In genomic region chr7:100137038-100137437, GRCm38 (mm10) we compare ENCODE assay signal across 15 mouse cellular contexts. TPM values are rescaled to one million over a fixed set of nuclear protein-coding genes. Genes with fewer than 3 reads are reported as not detected.
DNase-seq lines count a peak whose midpoint lies in the region; ATAC-seq and TF ChIP-seq lines count a peak whose summit lies in the region.
"Had no signal": no experiment of that assay in that cellular context is flagged by ENCODE, and none has a peak within 500 bp of the region (broad histone marks: within the 10 kb centered on the region; RNA-seq: fewer than 3 reads in every experiment).

No protein-coding gene starts in this region.

- no peak for ATAC-seq in embryonic facial prominence, embryonic 14.5 days (ENCODE audit: low read depth)
- ATAC-seq in lung, embryonic 16.5 days (ENCODE audit: low read depth): peak; percentile 51; the same call in 1 of the 2 replicates
- ATAC-seq: forebrain, postnatal 0 days had no signal

- no peak overlapping the region for H3K4me3 ChIP-seq in embryonic facial prominence, embryonic 14.5 days (ENCODE audit: low read depth, low read length)
- no peak overlapping the region for H3K4me3 ChIP-seq in embryonic facial prominence, embryonic 10.5 days
- no peak overlapping the region for H3K4me3 ChIP-seq in lung, embryonic 16.5 days (ENCODE audit: low read length)
- no peak overlapping the region for H3K4me3 ChIP-seq in lung, adult 2 months (replicated peaks; ENCODE audit: extremely low read depth, low read depth, low read length)
- no peak overlapping the region for H3K4me3 ChIP-seq in kidney, adult 2 months (ENCODE audit: insufficient read depth, low read depth, low read length)
- H3K4me3 ChIP-seq: liver, embryonic 15.5 days; midbrain, embryonic 12.5 days; myocyte had no signal

- H3K4me2 ChIP-seq in embryonic facial prominence, embryonic 14.5 days (ENCODE audit: low read depth, low read length): no peak overlapping the region
- H3K4me2 ChIP-seq in lung, embryonic 16.5 days (ENCODE audit: low read depth, low read length): no peak overlapping the region
- H3K4me2 ChIP-seq: liver, embryonic 15.5 days; midbrain, embryonic 12.5 days had no signal

- no peak for TF ChIP-seq POLR2A in lung, adult 2 months (IDR thresholded peaks at IDR 0.05; ENCODE audit: borderline replicate concordance, extremely low read depth, low read depth, low read length)
- TF ChIP-seq POLR2A in kidney, adult 2 months (IDR thresholded peaks at IDR 0.05; ENCODE audit: low read depth, low read length): no peak

- H3K9me3 ChIP-seq in embryonic facial prominence, embryonic 14.5 days (ENCODE audit: control insufficient read depth, low read length): 0 out of 2 replicates have a peak, but pooled peaks cover under 1% of the 10 kb centered on the region
- H3K9me3 ChIP-seq in embryonic facial prominence, embryonic 10.5 days: no peaks in the 10 kb centered on the region
- no peaks in the 10 kb centered on the region for H3K9me3 ChIP-seq in lung, embryonic 16.5 days (ENCODE audit: control insufficient read depth, low read length)
- H3K9me3 ChIP-seq: liver, embryonic 15.5 days; midbrain, embryonic 12.5 days had no signal

- H3K27ac ChIP-seq in embryonic facial prominence, embryonic 14.5 days (replicated peaks; ENCODE audit: low read depth, low read length): no peak overlapping the region
- H3K27ac ChIP-seq in embryonic facial prominence, embryonic 10.5 days (replicated peaks): no peak overlapping the region
- H3K27ac ChIP-seq in lung, embryonic 16.5 days (ENCODE audit: low read length): no peak overlapping the region
- H3K27ac ChIP-seq in kidney, adult 2 months (ENCODE audit: insufficient read depth, low read depth, low read length): no peak overlapping the region
- H3K27ac ChIP-seq: liver, embryonic 15.5 days; midbrain, embryonic 12.5 days had no signal

- no peaks in the 10 kb centered on the region for H3K36me3 ChIP-seq in embryonic facial prominence, embryonic 14.5 days (ENCODE audit: control insufficient read depth, insufficient read depth, low read length)
- no peaks in the 10 kb centered on the region for H3K36me3 ChIP-seq in embryonic facial prominence, embryonic 10.5 days (replicated peaks)
- no peaks in the 10 kb centered on the region for H3K36me3 ChIP-seq in lung, embryonic 16.5 days (ENCODE audit: control insufficient read depth, insufficient read depth, low read length)
- H3K36me3 ChIP-seq in kidney, adult 2 months (ENCODE audit: control insufficient read depth, insufficient read depth, low read length): no peaks in the 10 kb centered on the region
- H3K36me3 ChIP-seq: liver, embryonic 15.5 days; midbrain, embryonic 12.5 days had no signal

- peak; percentile 11 for DNase-seq in embryonic facial prominence, embryonic 14.5 days (ENCODE audit: low spot score)
- DNase-seq in embryonic facial prominence, embryonic 10.5 days (ENCODE audit: low spot score): no peak
- no peak for DNase-seq in lung, adult 2 months
- DNase-seq in kidney, adult 2 months: peak; percentile 81
- peak; percentile 22 for DNase-seq in lung, postnatal 36 days
- no peak for DNase-seq in right cerebral cortex, adult 2 months (ENCODE audit: low spot score in 2 of 2)
- DNase-seq in embryo, embryonic 11 days: no peak
- DNase-seq: cerebellum, adult 18-20 months; forebrain, postnatal 0 days; gastrocnemius, postnatal 14 days; layer of hippocampus, adult 9-11 months had no signal

- 79% methylated on average over 9 of the region's 9 CpGs for WGBS in embryonic facial prominence, embryonic 14.5 days
- 79% methylated on average over 9 of the region's 9 CpGs for WGBS in embryonic facial prominence, embryonic 10.5 days
- WGBS in lung, embryonic 16.5 days: 49% methylated on average over 9 of the region's 9 CpGs
- WGBS in lung, adult 2 months: 40% methylated on average over 9 of the region's 9 CpGs
- 69% methylated on average over 9 of the region's 9 CpGs for WGBS in kidney, adult 2 months

- H3K4me1 ChIP-seq in embryonic facial prominence, embryonic 14.5 days (ENCODE audit: control insufficient read depth, insufficient read depth, low read length): no peaks in the 10 kb centered on the region
- 0 out of 2 replicates have a peak, but pooled peaks cover 3% of the 10 kb centered on the region for H3K4me1 ChIP-seq in embryonic facial prominence, embryonic 10.5 days
- no peaks in the 10 kb centered on the region for H3K4me1 ChIP-seq in lung, embryonic 16.5 days (replicated peaks; ENCODE audit: control insufficient read depth, insufficient read depth, low read length)
- H3K4me1 ChIP-seq in lung, adult 2 months (ENCODE audit: control insufficient read depth, insufficient read depth, low read length): no peaks in the 10 kb centered on the region
- H3K4me1 ChIP-seq in kidney, adult 2 months (ENCODE audit: control insufficient read depth, insufficient read depth, low read length): no peaks in the 10 kb centered on the region
- H3K4me1 ChIP-seq: liver, embryonic 15.5 days; midbrain, embryonic 12.5 days had no signal

- H3K27me3 ChIP-seq in embryonic facial prominence, embryonic 14.5 days (replicated peaks; ENCODE audit: control insufficient read depth, insufficient read depth, low read length): no peaks in the 10 kb centered on the region
- no peaks in the 10 kb centered on the region for H3K27me3 ChIP-seq in embryonic facial prominence, embryonic 10.5 days (replicated peaks; ENCODE audit: low read depth, poor library complexity, severe bottlenecking)
- no peaks in the 10 kb centered on the region for H3K27me3 ChIP-seq in lung, embryonic 16.5 days (ENCODE audit: control insufficient read depth, insufficient read depth, low read depth, low read length)
- H3K27me3 ChIP-seq in kidney, adult 2 months (replicated peaks; ENCODE audit: control insufficient read depth, insufficient read depth, low read length): no peaks in the 10 kb centered on the region
- H3K27me3 ChIP-seq: midbrain, embryonic 12.5 days had no signal

- no peak for TF ChIP-seq CTCF in lung, adult 2 months (IDR thresholded peaks at IDR 0.05; ENCODE audit: insufficient read depth, low read length)
- no peak for TF ChIP-seq CTCF in kidney, adult 2 months (conservative IDR thresholded peaks at IDR 0.05; ENCODE audit: insufficient read depth, insufficient read length, low read depth, low read length)

- no peak overlapping the region for H3K9ac ChIP-seq in embryonic facial prominence, embryonic 14.5 days (ENCODE audit: low read depth, low read length)
- H3K9ac ChIP-seq in lung, embryonic 16.5 days (ENCODE audit: low read length): no peak overlapping the region
- H3K9ac ChIP-seq: forebrain, postnatal 0 days; liver, embryonic 15.5 days; midbrain, embryonic 12.5 days had no signal

RNA-seq across cellular contexts. Expression of gene Pold3, which starts 15.7 kb away (rescaled TPM):
- polyA plus RNA-seq in embryonic facial prominence, embryonic 14.5 days (2014; fragmentation: Nextera tagmentation; extraction: Ambion mirVana): 46.1 and 50.6 TPM in 2 replicates
- polyA plus RNA-seq in embryonic facial prominence, embryonic 10.5 days (2016; fragmentation: Nextera tagmentation; extraction: Ambion mirVana): 103 and 106 TPM in 2 replicates
- polyA plus RNA-seq in lung, embryonic 16.5 days (2015; fragmentation: Nextera tagmentation; extraction: Ambion mirVana): 57.0 and 58.7 TPM in 2 replicates
- 4.7 and 6.8 TPM in 2 replicates for polyA plus RNA-seq in lung, adult 2 months (2012; rRNA removed)
- 8.1 and 9.6 TPM in 2 replicates for polyA plus RNA-seq in kidney, adult 2 months (2012; rRNA removed)

RNA-seq across cellular contexts. Expression of gene Lipt2, which starts 22.0 kb away (rescaled TPM):
- 21.0 and 27.1 TPM in 2 replicates for polyA plus RNA-seq in embryonic facial prominence, embryonic 14.5 days (2014; fragmentation: Nextera tagmentation; extraction: Ambion mirVana)
- polyA plus RNA-seq in embryonic facial prominence, embryonic 10.5 days (2016; fragmentation: Nextera tagmentation; extraction: Ambion mirVana): 27.0 and 28.3 TPM in 2 replicates
- polyA plus RNA-seq in lung, embryonic 16.5 days (2015; fragmentation: Nextera tagmentation; extraction: Ambion mirVana): 12.8 and 13.8 TPM in 2 replicates
- polyA plus RNA-seq in lung, adult 2 months (2012; rRNA removed): 4.6 and 5.9 TPM in 2 replicates
- polyA plus RNA-seq in kidney, adult 2 months (2012; rRNA removed): 3.6 and 4.4 TPM in 2 replicates

RNA-seq across cellular contexts. Expression of gene Kcne3, which starts 39.3 kb away (rescaled TPM):
- polyA plus RNA-seq in embryonic facial prominence, embryonic 14.5 days (2014; fragmentation: Nextera tagmentation; extraction: Ambion mirVana): 12.4 and 13.3 TPM in 2 replicates
- 17.0 and 19.7 TPM in 2 replicates for polyA plus RNA-seq in embryonic facial prominence, embryonic 10.5 days (2016; fragmentation: Nextera tagmentation; extraction: Ambion mirVana)
- polyA plus RNA-seq in lung, embryonic 16.5 days (2015; fragmentation: Nextera tagmentation; extraction: Ambion mirVana): 2.4 and 3.0 TPM in 2 replicates
- 5.8 and 6.4 TPM in 2 replicates for polyA plus RNA-seq in lung, adult 2 months (2012; rRNA removed)
- polyA plus RNA-seq in kidney, adult 2 months (2012; rRNA removed): 2.0 and 3.3 TPM in 2 replicates
- polyA plus RNA-seq: forebrain, postnatal 0 days; myocyte had no signal

Comparison
In these comparisons a context has a peak if more than half of its experiments do, and no peak if none do; other contexts are left out.
1. DNase-seq: peak in embryonic facial prominence, embryonic 14.5 days (single experiment), kidney, adult 2 months (single experiment) and lung, postnatal 36 days (single experiment); none in embryonic facial prominence, embryonic 10.5 days (single experiment), lung, adult 2 months (single experiment), right cerebral cortex, adult 2 months (0 of 2) and embryo, embryonic 11 days (single experiment).